Mouse (Mus musculus) Patski (cell line): ENCODE data around the gene Ccdc144b. TPM values are rescaled to one million over a fixed set of nuclear protein-coding genes. Genes with fewer than 3 reads are reported as not detected.

Experiments
- ATAC-seq: fragments of 100-300 bp; one replicate; pipeline ENCODE4 v1.8.0; 2021
- CTCF ChIA-PET: fragments of 350-600 bp; sonication (Branson Sonifier 250); formaldehyde crosslinking; loops from one replicate; lab custom pipeline; 2022; ENCODE audit warnings: inconsistent platforms; lab: Charles Lee
- POLR2A ChIA-PET: fragments of 350-600 bp; sonication (Branson Sonifier 250); formaldehyde crosslinking; loops from one replicate; lab custom pipeline; 2022; ENCODE audit warnings: antibody characterized with exemption, inconsistent platforms; lab: Charles Lee
- DNase-seq: peaks from one replicate; pipeline ENCODE4 v3.0.0-alpha.2; 2011; ENCODE audit warnings: low read depth, low spot score
- H3K27me3 ChIP-seq: fragments of 371-371 bp; one replicate; pipeline ENCODE4 v1.5.1; 2021
- CTCF ChIP-seq: fragments of 100-300 bp; IDR thresholded peaks from one replicate; pipeline ENCODE4 v1.5.1; 2021
- in situ Hi-C: fragments of 300-500 bp; cut with MboI; formaldehyde crosslinking; loops from 3 replicates; pipeline ENCODE4 v1.11.1; 2018; ENCODE audit warnings: low pct_unique_long_range_greater_than_20kb, mixed read lengths
- polyA plus RNA-seq: library from polyadenylated mRNA; unstranded; gene quantifications from one replicate; pipeline ENCODE4 v1.2.3, GENCODE M21; 2021

The Ccdc144b gene
- polyA plus RNA-seq = not detected

GRCm38 (mm10) chr3:36053447-36053846 is at the start of gene Ccdc144b:
Gene Ccdc144b, minus strand, starts transcription at chr3:36053547.
- ATAC-seq (no peak), DNase-seq (no peak)
- POLR2A ChIA-PET = no interaction called here
- H3K27me3 ChIP-seq = peaks cover 85% of the 10 kb centered on the region
- in situ Hi-C loops = no loop called here
- TF ChIP-seq CTCF = no peak
- CTCF ChIA-PET = interaction anchor here (1.5 kb wide), 1 partner anchor 38 kb away, joined by 3 read pairs; no protein-coding TSS in a partner anchor

GRCm38 (mm10) chr3:36095371-36095770 is 42.0 kb upstream of the Ccdc144b start:
- no peaks in the 10 kb centered on the region for H3K27me3 ChIP-seq
- POLR2A ChIA-PET = no interaction called here
- CTCF ChIA-PET = interaction anchor here (1.4 to 1.8 kb wide), 2 partner anchors 18 kb away, joined by 3 read pairs; no protein-coding TSS in a partner anchor
- in situ Hi-C loops = no loop called here
- DNase-seq (no peak), ATAC-seq (peak; percentile 65)
- no peak for TF ChIP-seq CTCF

- CTCF ChIA-PET = interaction anchor here (1.3 kb wide), 1 partner anchor 10 kb away, joined by 5 read pairs; no protein-coding TSS in a partner anchor
These were observed 34.2 kb upstream of the Ccdc144b start for GRCm38 (mm10) chr3:36087591-36087990.

GRCm38 (mm10) chr3:36085394-36085793 is 32.0 kb upstream of the Ccdc144b start:
- H3K27me3 ChIP-seq = no peaks in the 10 kb centered on the region
- no peak for TF ChIP-seq CTCF
- in situ Hi-C loops = no loop called here
- ChIA-PET POLR2A (no interaction called here), CTCF (no interaction called here)
- no peak for ATAC-seq
- no peak for DNase-seq

More at GRCm38 (mm10) chr3:36087591-36087990, 34.2 kb upstream of the Ccdc144b start:
- DNase-seq (no peak), ATAC-seq (no peak)
- POLR2A ChIA-PET = no interaction called here
- no peak for TF ChIP-seq CTCF
- in situ Hi-C loops = no loop called here
- no peaks in the 10 kb centered on the region for H3K27me3 ChIP-seq

- ChIA-PET POLR2A (no interaction called here), CTCF (interaction anchor here (1.1 kb wide), 1 partner anchor 17 kb away, joined by 4 read pairs; the partner anchor contains the start of gene Acad9)
- no peaks in the 10 kb centered on the region for H3K27me3 ChIP-seq
- no peak for TF ChIP-seq CTCF
- ATAC-seq (no peak), DNase-seq (no peak)
- in situ Hi-C loops = no loop called here
These were observed 30.0 kb upstream of the Ccdc144b start for GRCm38 (mm10) chr3:36083381-36083780.

- no peaks in the 10 kb centered on the region for H3K27me3 ChIP-seq
- no peak for ATAC-seq
- ChIA-PET CTCF (interaction anchor here (1.1 kb wide), 1 partner anchor 17 kb away, joined by 4 read pairs; the partner anchor contains the start of gene Acad9), POLR2A (no interaction called here)
- in situ Hi-C loops = no loop called here
- no peak for TF ChIP-seq CTCF
- no peak for DNase-seq
These were observed 29.5 kb upstream of the Ccdc144b start for GRCm38 (mm10) chr3:36082843-36083242.

- no peak for TF ChIP-seq CTCF
These were observed 27.4 kb upstream of the Ccdc144b start for GRCm38 (mm10) chr3:36080741-36081140.

GRCm38 (mm10) chr3:36079886-36080285 is 26.5 kb upstream of the Ccdc144b start:
- in situ Hi-C loops = no loop called here
- DNase-seq (no peak), ATAC-seq (no peak)
- POLR2A ChIA-PET = interaction anchor here (1.3 kb wide), 1 partner anchor 14 kb away, joined by 4 read pairs; the partner anchor contains the start of gene Acad9
- TF ChIP-seq CTCF = no peak
- H3K27me3 ChIP-seq = no peaks in the 10 kb centered on the region
- CTCF ChIA-PET = interaction anchor here (1.2 to 1.5 kb wide), 2 partner anchors 10 to 13 kb away, joined by 4 to 5 read pairs; partner anchors contain the start of gene Acad9

More at GRCm38 (mm10) chr3:36080741-36081140, 27.4 kb upstream of the Ccdc144b start:
- POLR2A ChIA-PET = no interaction called here
- CTCF ChIA-PET = interaction anchor here (1.2 to 1.5 kb wide), 2 partner anchors 9 to 14 kb away, joined by 4 to 5 read pairs; partner anchors contain the start of gene Acad9
- H3K27me3 ChIP-seq = no peaks in the 10 kb centered on the region
- ATAC-seq (no peak), DNase-seq (no peak)
- in situ Hi-C loops = no loop called here

- in situ Hi-C loops = no loop called here
- H3K27me3 ChIP-seq = no peaks in the 10 kb centered on the region
- POLR2A ChIA-PET = no interaction called here
- CTCF ChIA-PET = interaction anchor here (1.3 to 2.6 kb wide), 3 partner anchors 9 to 19 kb away, joined by 3 to 9 read pairs (median 5); no protein-coding TSS in a partner anchor
- ATAC-seq (no peak), DNase-seq (no peak)
- no peak for TF ChIP-seq CTCF
These were observed 24.0 kb upstream of the Ccdc144b start for GRCm38 (mm10) chr3:36077386-36077785.

- in situ Hi-C loops = no loop called here
- POLR2A ChIA-PET = no interaction called here
- CTCF ChIA-PET = interaction anchor here (2.6 kb wide), 1 partner anchor 16 kb away, joined by 9 read pairs; no protein-coding TSS in a partner anchor
- no peak for ATAC-seq
- DNase-seq = no peak
- no peaks in the 10 kb centered on the region for H3K27me3 ChIP-seq
- no peak for TF ChIP-seq CTCF
These were observed 22.1 kb upstream of the Ccdc144b start for GRCm38 (mm10) chr3:36075466-36075865.

GRCm38 (mm10) chr3:36074231-36074630 is 20.9 kb upstream of the Ccdc144b start:
- no peak for ATAC-seq
- POLR2A ChIA-PET = interaction anchor here (1.2 kb wide), 1 partner anchor 8 kb away, joined by 5 read pairs; the partner anchor contains the start of gene Acad9
- TF ChIP-seq CTCF = no peak
- CTCF ChIA-PET = no interaction called here
- no peaks in the 10 kb centered on the region for H3K27me3 ChIP-seq
- in situ Hi-C loops = no loop called here
- no peak for DNase-seq
